ENCODE assay signal across 12 mouse cellular contexts in the genomic region with DNA sequence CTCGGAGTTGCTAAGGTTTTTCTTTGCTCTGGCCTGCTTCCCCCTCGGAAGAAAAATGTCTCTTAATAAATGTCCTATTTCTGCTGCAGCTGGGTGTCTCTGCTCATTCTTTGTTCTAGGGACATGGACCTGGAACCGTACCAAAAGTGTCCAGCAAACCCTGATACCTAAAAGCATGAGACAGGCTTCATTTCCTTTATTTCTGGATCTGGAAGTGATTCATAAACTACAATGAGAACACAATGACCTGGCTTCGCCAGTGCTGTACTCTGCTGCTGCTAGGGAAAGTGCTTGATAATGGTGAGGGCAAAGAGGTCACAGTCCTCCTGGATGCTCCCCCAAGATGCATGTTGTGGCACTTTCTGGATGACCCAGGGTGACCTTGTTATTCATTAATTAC.
DNase-seq lines count a peak whose midpoint lies in the region; ATAC-seq and TF ChIP-seq lines count a peak whose summit lies in the region.
"Had no signal": no experiment of that assay in that cellular context is flagged by ENCODE, and none has a peak within 500 bp of the region (broad histone marks: within the 10 kb centered on the region; RNA-seq: fewer than 3 reads in every experiment).

No protein-coding gene starts in this region.

- no peak overlapping the region for H3K27ac ChIP-seq in kidney, postnatal 0 days
- peak overlapping the region; percentile 84; the same call in 1 of the 2 replicates for H3K27ac ChIP-seq in forebrain, embryonic 14.5 days (ENCODE audit: low read depth, low read length)
- H3K27ac ChIP-seq in midbrain, embryonic 13.5 days = peak overlapping the region; percentile 93
- H3K27ac ChIP-seq: stomach, postnatal 0 days had no signal

- H3K4me1 ChIP-seq in kidney, postnatal 0 days (replicated peaks; ENCODE audit: insufficient read depth, low read length) = no peaks in the 10 kb centered on the region
- H3K4me1 ChIP-seq in forebrain, embryonic 14.5 days (ENCODE audit: control insufficient read depth, insufficient read depth, low read length) = peaks cover 19% of the 10 kb centered on the region; the same call in 1 of the 2 replicates
- peaks cover 33% of the 10 kb centered on the region for H3K4me1 ChIP-seq in midbrain, embryonic 13.5 days (replicated peaks)

- peak; percentile 2 for DNase-seq in heart, adult 8-10 months (ENCODE audit: low spot score)
- DNase-seq in heart, postnatal 25 days (ENCODE audit: low spot score) = no peak
- peak; percentile 53 for DNase-seq in kidney, postnatal 0 days (ENCODE audit: low spot score)
- DNase-seq in kidney, adult 11 months = no peak
- DNase-seq in forebrain, embryonic 14.5 days (ENCODE audit: low spot score) = no peak
- no peak for DNase-seq in right cerebral cortex, adult 18-20 months
- DNase-seq: cerebellum, adult 11-12 months; lung, adult 2 months had no signal

- no peak overlapping the region for H3K9ac ChIP-seq in kidney, postnatal 0 days (ENCODE audit: low read depth, low read length)
- no peak overlapping the region for H3K9ac ChIP-seq in forebrain, embryonic 14.5 days (ENCODE audit: low read length)
- no peak overlapping the region for H3K9ac ChIP-seq in midbrain, embryonic 13.5 days (replicated peaks)

- no peaks in the 10 kb centered on the region for H3K9me3 ChIP-seq in kidney, postnatal 0 days (replicated peaks; ENCODE audit: low read length)
- H3K9me3 ChIP-seq in forebrain, embryonic 14.5 days (replicated peaks; ENCODE audit: control insufficient read depth, low read length) = no peaks in the 10 kb centered on the region
- no peaks in the 10 kb centered on the region for H3K9me3 ChIP-seq in midbrain, embryonic 13.5 days

- H3K4me3 ChIP-seq in kidney, postnatal 0 days (replicated peaks; ENCODE audit: low read depth, low read length) = no peak overlapping the region
- H3K4me3 ChIP-seq in forebrain, embryonic 14.5 days (ENCODE audit: low read depth, low read length) = no peak overlapping the region
- no peak overlapping the region for H3K4me3 ChIP-seq in midbrain, embryonic 13.5 days (replicated peaks)

- intact Hi-C loops in heart, postnatal 25 days (cut with DNase I) = no loop called here

- H3K36me3 ChIP-seq in kidney, postnatal 0 days (ENCODE audit: insufficient read depth, low read length) = no peaks in the 10 kb centered on the region
- no peaks in the 10 kb centered on the region for H3K36me3 ChIP-seq in forebrain, embryonic 14.5 days (ENCODE audit: control insufficient read depth, insufficient read depth, low read length)
- no peaks in the 10 kb centered on the region for H3K36me3 ChIP-seq in midbrain, embryonic 13.5 days

- H3K4me2 ChIP-seq in kidney, postnatal 0 days (ENCODE audit: low read length) = no peak overlapping the region
- no peak overlapping the region for H3K4me2 ChIP-seq in forebrain, embryonic 14.5 days (ENCODE audit: low read length)
- H3K4me2 ChIP-seq in midbrain, embryonic 13.5 days (replicated peaks) = no peak overlapping the region
- H3K4me2 ChIP-seq: heart, embryonic 11.5 days had no signal

- no peaks in the 10 kb centered on the region for H3K27me3 ChIP-seq in kidney, postnatal 0 days (ENCODE audit: insufficient read depth, low read length)
- no peaks in the 10 kb centered on the region for H3K27me3 ChIP-seq in forebrain, embryonic 14.5 days (replicated peaks; ENCODE audit: control insufficient read depth, insufficient read depth, low read length)
- H3K27me3 ChIP-seq in midbrain, embryonic 13.5 days = no peaks in the 10 kb centered on the region

- no peak for ATAC-seq in kidney, postnatal 0 days (replicated peaks; ENCODE audit: low FRiP score, low read depth)
- no peak for ATAC-seq in forebrain, embryonic 14.5 days
- ATAC-seq in midbrain, embryonic 13.5 days = no peak
- ATAC-seq in erythroid progenitor cell, adult 5-6 weeks (replicated peaks; ENCODE audit: low FRiP score, poor library complexity, severe bottlenecking) = no peak

- no peak for TF ChIP-seq CTCF in kidney, postnatal 0 days (IDR thresholded peaks at IDR 0.05; ENCODE audit: low read depth)

- WGBS in kidney, postnatal 0 days = 63% methylated on average over 4 of the region's 4 CpGs
- WGBS in forebrain, embryonic 14.5 days = 50% methylated on average over 4 of the region's 4 CpGs
- 41% methylated on average over 4 of the region's 4 CpGs for WGBS in midbrain, embryonic 13.5 days

Comparison
In these comparisons a context has a peak if more than half of its experiments do, and no peak if none do; other contexts are left out.
1. DNase-seq: peak in heart, adult 8-10 months (single experiment) and kidney, postnatal 0 days (single experiment); none in heart, postnatal 25 days (single experiment), kidney, adult 11 months (single experiment), forebrain, embryonic 14.5 days (single experiment) and right cerebral cortex, adult 18-20 months (single experiment).